Mouse (Mus musculus) C2C12 (cell line): ENCODE measurements at regions not wholly inside any gene's neighbourhood (a gene's known extent, or its start where the extent isn't known, plus 50 kb on each side); places are given as distances from the start of the nearest gene placed in this dataset.

Source experiments
- H3K27me3 ChIP-seq: one replicate; pipeline ENCODE4 v1.6.1; 2011; ENCODE audit not compliant: control insufficient read depth, insufficient read depth, insufficient read length
- H3K36me3 ChIP-seq: one replicate; pipeline ENCODE4 v1.6.1; 2011; ENCODE audit not compliant: control insufficient read depth, insufficient read depth
- H3K4me3 ChIP-seq: one replicate; pipeline ENCODE4 v1.5.1; 2011; ENCODE audit warnings: mild to moderate bottlenecking, control low read depth; ENCODE audit not compliant: poor library complexity, insufficient read depth, severe bottlenecking
- H3K79me2 ChIP-seq: one replicate; pipeline ENCODE4 v1.6.1; 2011; ENCODE audit not compliant: control insufficient read depth, insufficient read depth
- H3K79me3 ChIP-seq: one replicate; pipeline ENCODE4 v1.6.1; 2011; ENCODE audit warnings: low read depth, control low read depth
- H3ac ChIP-seq: one replicate; pipeline ENCODE3; 2011; ENCODE audit warnings: low read depth; ENCODE audit not compliant: control insufficient read depth, insufficient read length
- CEBPB ChIP-seq: IDR thresholded peaks from one replicate; pipeline ENCODE4 v1.6.1; 2011; ENCODE audit warnings: low read depth, mild to moderate bottlenecking, control low read depth, moderate library complexity
- CTCF ChIP-seq: IDR thresholded peaks from one replicate; pipeline ENCODE4 v1.5.1; 2011; ENCODE audit not compliant: control insufficient read depth, insufficient read depth, insufficient read length
- FOSL1 ChIP-seq: IDR thresholded peaks from one replicate; pipeline ENCODE4 v1.8.0; 2011; ENCODE audit warnings: mild to moderate bottlenecking, low read length; ENCODE audit not compliant: poor library complexity, insufficient read depth, severe bottlenecking
- MAX ChIP-seq: IDR thresholded peaks from one replicate; pipeline ENCODE4 v1.6.1; 2011; ENCODE audit warnings: mild to moderate bottlenecking, control low read depth
- MYOD1 ChIP-seq: IDR thresholded peaks from one replicate; pipeline ENCODE4 v1.6.1; 2011; ENCODE audit warnings: low read depth; ENCODE audit not compliant: control insufficient read depth, insufficient read length
- MYOG ChIP-seq: IDR thresholded peaks from one replicate; pipeline ENCODE4 v1.6.1; 2011; ENCODE audit not compliant: control insufficient read depth, insufficient read length; ENCODE audit errors: extremely low read depth
- USF1 ChIP-seq: IDR thresholded peaks from one replicate; pipeline ENCODE4 v1.6.1; 2011; ENCODE audit warnings: low read depth, mild to moderate bottlenecking, control low read depth, moderate library complexity

DNA sequence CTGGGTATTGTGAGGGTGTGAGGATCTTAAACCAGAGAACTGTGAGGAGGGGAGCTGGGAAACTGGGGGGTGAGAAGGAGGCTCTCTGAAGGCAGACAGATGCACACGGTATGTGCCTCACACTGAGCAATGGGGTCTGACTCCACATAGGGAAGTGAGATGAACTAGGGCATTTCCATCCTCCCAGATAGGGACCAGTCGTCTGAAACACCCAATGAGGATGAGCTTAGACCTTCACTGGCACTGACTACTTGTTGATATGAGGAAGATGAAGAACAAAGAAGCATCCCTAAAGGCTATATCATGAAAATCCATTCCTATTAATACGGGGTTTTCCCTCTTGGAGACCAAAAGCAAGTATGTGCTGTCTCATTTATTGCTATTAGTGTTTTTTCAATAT lies 115.3 kb downstream of the Cxcl12 start:
- Histone ChIP-seq H3K4me3 (no peak overlapping the region), H3ac (no peak overlapping the region), H3K79me2 (no peaks in the 10 kb centered on the region), H3K27me3 (peaks cover 3% of the 10 kb centered on the region), H3K79me3 (no peaks in the 10 kb centered on the region), H3K36me3 (no peaks in the 10 kb centered on the region)
- no peak for TF ChIP-seq MYOG
- no peak for TF ChIP-seq FOSL1
- no peak for TF ChIP-seq USF1
- no peak for TF ChIP-seq CTCF
- TF ChIP-seq CEBPB = no peak
- TF ChIP-seq MYOD1 = no peak
- TF ChIP-seq MAX = no peak

DNA sequence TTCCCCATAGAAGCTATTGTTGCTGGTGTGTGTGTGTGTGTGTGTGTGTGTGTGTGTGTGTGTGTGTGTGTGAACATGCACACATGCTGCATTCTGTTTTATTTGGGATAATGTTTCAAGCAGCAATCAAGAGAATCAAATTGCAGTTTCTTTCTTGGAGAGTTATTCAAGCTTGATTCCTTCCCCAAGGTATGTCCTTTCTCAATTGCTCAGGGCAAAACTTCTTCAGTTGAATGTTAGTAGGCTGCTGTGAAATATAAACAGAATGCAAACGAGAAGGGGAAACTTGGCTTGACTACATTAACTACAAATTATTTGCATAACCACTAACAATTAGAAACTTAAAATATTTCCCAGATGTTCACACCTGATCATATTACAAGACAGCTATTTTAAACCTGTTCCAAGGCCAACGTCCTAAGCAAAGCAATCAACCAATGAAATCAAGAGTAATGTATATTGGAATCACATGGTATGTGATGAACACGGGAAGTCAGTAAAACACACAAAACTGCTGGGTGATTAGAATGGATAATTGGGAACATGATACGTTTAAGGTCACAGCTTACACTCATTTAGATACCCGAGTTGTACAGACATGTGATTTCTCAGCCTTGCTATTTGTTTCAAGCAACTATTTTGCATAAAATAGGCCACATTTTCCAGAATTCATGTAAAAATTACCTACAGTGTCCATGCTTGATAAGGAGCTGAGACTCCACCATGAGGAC lies 116.2 kb downstream of the Cxcl12 start:
- peaks cover 3% of the 10 kb centered on the region for H3K27me3 ChIP-seq
- H3K79me3 ChIP-seq = no peaks in the 10 kb centered on the region
- H3ac ChIP-seq = no peak overlapping the region
- H3K4me3 ChIP-seq = no peak overlapping the region
- H3K79me2 ChIP-seq = no peaks in the 10 kb centered on the region
- no peak for TF ChIP-seq MAX
- no peak for TF ChIP-seq CTCF
- TF ChIP-seq USF1 = no peak
- TF ChIP-seq MYOG = no peak
- no peak for TF ChIP-seq MYOD1
- TF ChIP-seq CEBPB = no peak
- no peak for TF ChIP-seq FOSL1
- H3K36me3 ChIP-seq = no peaks in the 10 kb centered on the region

DNA sequence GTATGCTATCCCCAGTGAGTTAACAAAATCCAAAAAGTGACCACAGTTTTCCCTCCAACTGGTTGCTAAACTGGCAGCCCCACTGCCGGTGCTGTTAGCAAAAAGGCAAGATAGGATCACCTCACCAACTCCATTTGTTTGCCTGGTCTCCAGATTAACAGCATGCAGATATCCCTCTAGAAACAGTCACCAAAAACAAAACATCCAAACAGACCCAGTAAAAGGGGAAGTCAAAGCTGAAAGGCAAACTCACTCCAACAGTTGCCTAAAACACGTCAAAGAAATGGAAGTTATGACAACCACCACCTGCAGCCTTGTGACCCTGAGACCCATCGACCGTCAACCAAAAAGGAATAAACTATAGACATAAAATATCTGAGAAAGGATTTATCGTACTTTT lies 119.1 kb downstream of the Cxcl12 start:
- no peaks in the 10 kb centered on the region for H3K79me2 ChIP-seq
- H3K27me3 ChIP-seq = no peaks in the 10 kb centered on the region
- H3K36me3 ChIP-seq = no peaks in the 10 kb centered on the region
- no peak overlapping the region for H3ac ChIP-seq
- H3K4me3 ChIP-seq = no peak overlapping the region
- TF ChIP-seq MAX (no peak), MYOD1 (no peak), MYOG (no peak), CEBPB (no peak), CTCF (no peak), FOSL1 (no peak), USF1 (no peak)
- H3K79me3 ChIP-seq = no peaks in the 10 kb centered on the region

DNA sequence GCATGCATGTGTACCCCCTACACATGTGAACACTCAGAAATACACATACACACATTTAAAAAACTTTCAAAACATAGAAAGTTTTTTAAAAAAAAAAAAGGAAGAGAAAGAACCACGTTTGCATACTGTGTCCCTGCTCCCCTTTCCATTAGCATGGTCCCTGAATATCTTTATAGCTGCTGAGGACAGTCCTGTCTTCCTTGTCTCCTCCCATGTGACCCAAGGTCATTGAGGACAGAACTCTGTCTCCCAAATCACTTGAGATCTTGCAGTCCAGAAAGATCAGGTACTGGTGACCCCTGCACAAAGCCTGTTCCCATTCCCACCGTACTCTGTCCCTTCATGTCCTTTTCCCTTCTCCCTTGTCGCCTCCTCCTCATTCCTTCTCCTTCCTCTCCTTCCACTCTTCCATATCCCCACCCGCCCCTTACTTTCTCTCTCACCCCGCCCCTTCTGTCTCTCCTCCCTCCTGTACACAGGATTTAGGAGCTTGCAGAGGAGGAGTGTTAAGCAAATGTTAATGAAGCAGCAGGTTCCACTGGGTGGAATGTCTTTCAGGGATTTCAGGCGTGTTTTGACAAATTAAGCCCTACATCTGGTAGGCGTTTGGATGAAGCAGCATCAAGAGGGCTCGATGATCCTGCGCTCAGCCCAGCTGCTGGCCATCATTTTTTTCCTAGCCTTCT lies 125.6 kb downstream of the Cxcl12 start:
- Histone ChIP-seq H3K79me3 (no peaks in the 10 kb centered on the region), H3K27me3 (no peaks in the 10 kb centered on the region), H3K36me3 (no peaks in the 10 kb centered on the region), H3K4me3 (no peak overlapping the region), H3ac (no peak overlapping the region), H3K79me2 (no peaks in the 10 kb centered on the region)
- TF ChIP-seq MAX (no peak), USF1 (no peak), CTCF (no peak), FOSL1 (no peak)

DNA sequence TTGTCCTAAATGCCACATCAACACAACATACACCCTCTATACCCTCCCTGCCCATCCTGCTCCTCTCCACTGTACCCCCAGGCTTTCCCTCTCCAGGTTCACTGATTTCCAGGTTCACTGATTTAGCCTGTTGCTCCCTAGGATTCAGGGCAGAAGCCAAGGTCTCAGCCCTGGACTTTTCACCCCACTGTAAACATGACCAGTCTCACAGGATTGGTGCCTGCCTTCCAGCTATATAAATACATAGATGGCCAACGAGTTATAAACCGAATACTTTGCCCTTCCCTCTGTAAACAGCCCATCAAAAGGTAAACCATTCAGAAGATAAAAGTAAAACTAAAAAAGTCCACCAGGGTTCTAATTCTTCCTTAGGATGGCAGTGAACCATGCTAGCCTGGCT lies 129.6 kb downstream of the Cxcl12 start:
- TF ChIP-seq MYOD1 (no peak), CTCF (no peak), CEBPB (no peak), MAX (no peak), MYOG (no peak), FOSL1 (no peak), USF1 (no peak)
- Histone ChIP-seq H3K27me3 (no peaks in the 10 kb centered on the region), H3K79me2 (no peaks in the 10 kb centered on the region), H3ac (no peak overlapping the region), H3K36me3 (no peaks in the 10 kb centered on the region), H3K79me3 (no peaks in the 10 kb centered on the region), H3K4me3 (no peak overlapping the region)
